Mouse (Mus musculus) erythroblast, embryonic 14.5 days (primary cell): ENCODE results near the gene Ifitm3. TPM values are rescaled to one million over a fixed set of nuclear protein-coding genes. Genes with fewer than 3 reads are reported as not detected.
"Not testable (repeated sequence)": the region's sequence is repeated elsewhere in the genome, so short reads cannot be mapped to it uniquely, and the experiment has no call there.

ENCODE experiments used
- H3K27me3 ChIP-seq: 2 replicates; pipeline ENCODE4 v1.6.1; 2012; ENCODE audit warnings: inconsistent platforms; ENCODE audit not compliant: control insufficient read depth
- H3K36me3 ChIP-seq: 2 replicates; pipeline ENCODE4 v1.6.1; 2012; ENCODE audit warnings: mild to moderate bottlenecking, inconsistent platforms; ENCODE audit not compliant: control insufficient read depth
- H3K4me1 ChIP-seq: 2 replicates; pipeline ENCODE4 v1.6.1; 2012; ENCODE audit warnings: inconsistent platforms; ENCODE audit not compliant: control insufficient read depth
- H3K4me3 ChIP-seq: replicated peaks from 2 replicates; pipeline ENCODE3; 2012; ENCODE audit warnings: moderate library complexity, mild to moderate bottlenecking, inconsistent platforms
- H3K9me3 ChIP-seq: 2 replicates; pipeline ENCODE4 v1.6.1; 2012; ENCODE audit warnings: low read length, inconsistent platforms, mixed read lengths; ENCODE audit not compliant: control insufficient read depth
- GATA1 ChIP-seq: IDR thresholded peaks from 2 replicates; pipeline ENCODE4 v1.6.1; 2012; ENCODE audit warnings: low read length, inconsistent platforms, mixed read lengths
- TAL1 ChIP-seq: IDR thresholded peaks from 3 replicates; pipeline ENCODE4 v1.6.1; 2012; ENCODE audit warnings: low read length, inconsistent platforms, mixed read lengths
- polyA plus RNA-seq: library from polyadenylated mRNA; stranded (reverse); fragments of >175 nt; gene quantifications from 2 replicates; pipeline ENCODE4 v1.2.3, GENCODE M21; 2012

The Ifitm3 gene
- polyA plus RNA-seq, 1 experiment, result 0.26 TPM

- peaks cover 3% of the 10 kb centered on the region for H3K4me1 ChIP-seq
- H3K4me3 ChIP-seq, result no peak overlapping the region
- peaks cover 7% of the 10 kb centered on the region; the same call in 1 of the 2 replicates for H3K27me3 ChIP-seq
- no peak for TF ChIP-seq GATA1
- no peak for TF ChIP-seq TAL1
- H3K9me3 ChIP-seq, result no peaks in the 10 kb centered on the region
- no peaks in the 10 kb centered on the region for H3K36me3 ChIP-seq
Observed at GRCm38 (mm10) chr7:140971479-140972171, 38.9 kb downstream of the Ifitm3 start.

- Histone ChIP-seq H3K36me3 (no peaks in the 10 kb centered on the region), H3K9me3 (no peaks in the 10 kb centered on the region), H3K4me1 (peaks cover 3% of the 10 kb centered on the region), H3K27me3 (peaks cover 7% of the 10 kb centered on the region; the same call in 1 of the 2 replicates), H3K4me3 (no peak overlapping the region)
- TF ChIP-seq TAL1, result no peak
- no peak for TF ChIP-seq GATA1
Observed at GRCm38 (mm10) chr7:140970931-140971330, 39.6 kb downstream of the Ifitm3 start.

GRCm38 (mm10) chr7:140968710-140969109 lies 41.9 kb downstream of the Ifitm3 start:
- not testable (repeated sequence) for H3K4me3 ChIP-seq, H3K36me3 ChIP-seq, H3K9me3 ChIP-seq

GRCm38 (mm10) chr7:140967862-140968591 lies 42.5 kb downstream of the Ifitm3 start:
- Histone ChIP-seq H3K9me3 (no peaks in the 10 kb centered on the region), H3K4me1 (peaks cover 3% of the 10 kb centered on the region), H3K4me3 (no peak overlapping the region), H3K36me3 (no peaks in the 10 kb centered on the region), H3K27me3 (peaks cover 7% of the 10 kb centered on the region; the same call in 1 of the 2 replicates)
- TF ChIP-seq GATA1, result no peak
- TF ChIP-seq TAL1, result no peak

More at GRCm38 (mm10) chr7:140968710-140969109, 41.9 kb downstream of the Ifitm3 start:
- not testable (repeated sequence) for H3K4me1 ChIP-seq, H3K27me3 ChIP-seq

GRCm38 (mm10) chr7:140966921-140967320 lies 43.6 kb downstream of the Ifitm3 start, which contains the start of gene Ifitm1:
Gene Ifitm1 (plus strand): TSS chr7:140967221.
- H3K27me3 ChIP-seq, result peaks cover 7% of the 10 kb centered on the region; the same call in 1 of the 2 replicates
- no peak for TF ChIP-seq GATA1
- H3K36me3 ChIP-seq, result no peaks in the 10 kb centered on the region
- H3K9me3 ChIP-seq, result no peaks in the 10 kb centered on the region
- peaks cover 3% of the 10 kb centered on the region for H3K4me1 ChIP-seq
- H3K4me3 ChIP-seq, result no peak within 1 kb of the TSS

GRCm38 (mm10) chr7:140962733-140963132 lies 47.8 kb downstream of the Ifitm3 start:
- Histone ChIP-seq H3K9me3 (no peaks in the 10 kb centered on the region), H3K4me1 (no peaks in the 10 kb centered on the region), H3K4me3 (no peak overlapping the region), H3K36me3 (no peaks in the 10 kb centered on the region), H3K27me3 (0 out of 2 replicates have a peak, but pooled peaks cover 1% of the 10 kb centered on the region)
- TF ChIP-seq GATA1 (no peak), TAL1 (no peak)

GRCm38 (mm10) chr7:140961416-140961815 lies 49.2 kb downstream of the Ifitm3 start:
- H3K9me3 ChIP-seq, result no peaks in the 10 kb centered on the region
- TF ChIP-seq TAL1 (no peak), GATA1 (no peak)
- H3K27me3 ChIP-seq, result no peaks in the 10 kb centered on the region
- no peaks in the 10 kb centered on the region; the same call in 1 of the 2 replicates for H3K4me1 ChIP-seq
- H3K4me3 ChIP-seq, result no peak overlapping the region
- H3K36me3 ChIP-seq, result no peaks in the 10 kb centered on the region

- TF ChIP-seq TAL1 (no peak), GATA1 (no peak)
- H3K9me3 ChIP-seq, result no peaks in the 10 kb centered on the region
- peaks cover 10% of the 10 kb centered on the region for H3K4me1 ChIP-seq
- H3K27me3 ChIP-seq, result no peaks in the 10 kb centered on the region
- no peaks in the 10 kb centered on the region for H3K36me3 ChIP-seq
- H3K4me3 ChIP-seq, result no peak overlapping the region
Observed at GRCm38 (mm10) chr7:140960026-140960425, 50.5 kb downstream of the Ifitm3 start.

Other genes with a start within 250 kb of the Ifitm3 start
- gene Cyp2e1, start 247.0 kb downstream of the Ifitm3 start, polyA plus RNA-seq, result not detected in 2 replicates
- 0.05 TPM in 1 of 2 replicates, not detected in the other for gene Syce1, start 222.9 kb downstream of the Ifitm3 start, polyA plus RNA-seq
- gene Zfp941, start 188.6 kb downstream of the Ifitm3 start, polyA plus RNA-seq, result not detected in 2 replicates
- 0.06 TPM in 1 of 2 replicates, not detected in the other for gene Urah, start 175.8 kb downstream of the Ifitm3 start, polyA plus RNA-seq
- gene Scgb1c1, start 165.2 kb downstream of the Ifitm3 start, polyA plus RNA-seq, result not detected in 2 replicates
- gene Odf3, start 163.0 kb downstream of the Ifitm3 start, polyA plus RNA-seq, result not detected in 2 replicates
- gene Gm45785, start 154.4 kb downstream of the Ifitm3 start, polyA plus RNA-seq, result not detected in 2 replicates
- 2.1 and 2.7 TPM in 2 replicates for gene Ric8a, start 153.8 kb downstream of the Ifitm3 start, polyA plus RNA-seq
- gene Bet1l, start 153.2 kb downstream of the Ifitm3 start, polyA plus RNA-seq, result 0.95 and 1.2 TPM in 2 replicates
- gene Psmd13, start 128.8 kb downstream of the Ifitm3 start, polyA plus RNA-seq, result 13.2 and 18.4 TPM in 2 replicates
- 1.8 and 1.9 TPM in 2 replicates for gene Sirt3, start 128.5 kb downstream of the Ifitm3 start, polyA plus RNA-seq
- not detected in 2 replicates for gene Cox8b, start 110.3 kb downstream of the Ifitm3 start, polyA plus RNA-seq
- gene Nlrp6, start 89.9 kb downstream of the Ifitm3 start, polyA plus RNA-seq, result not detected in 2 replicates
- 0.05 and 0.32 TPM in 2 replicates for gene Pgghg, start 69.4 kb downstream of the Ifitm3 start, polyA plus RNA-seq
- gene Ifitm5, start 60.5 kb downstream of the Ifitm3 start, polyA plus RNA-seq, result not detected in 2 replicates
- not detected in 2 replicates for gene Gm45717, start 54.8 kb downstream of the Ifitm3 start, polyA plus RNA-seq
- 3.3 and 3.7 TPM in 2 replicates for gene Ifitm2, start 54.8 kb downstream of the Ifitm3 start, polyA plus RNA-seq
- 0.05 and 0.47 TPM in 2 replicates for gene Ifitm1, start 43.5 kb downstream of the Ifitm3 start, polyA plus RNA-seq
- gene Ifitm6, start 7.2 kb upstream of the Ifitm3 start, polyA plus RNA-seq, result not detected in 2 replicates
- gene Gm17387, start 18.4 kb upstream of the Ifitm3 start, polyA plus RNA-seq, result not detected in 2 replicates
- 0.03 and 0.15 TPM in 2 replicates for gene B4galnt4, start 50.3 kb upstream of the Ifitm3 start, polyA plus RNA-seq
- gene Pkp3, start 67.4 kb upstream of the Ifitm3 start, polyA plus RNA-seq, result 0.03 and 0.05 TPM in 2 replicates
- gene Sigirr, start 89.8 kb upstream of the Ifitm3 start, polyA plus RNA-seq, result 0.16 and 0.19 TPM in 2 replicates
- gene Ano9, start 107.0 kb upstream of the Ifitm3 start, polyA plus RNA-seq, result not detected in 2 replicates
- gene Ptdss2, start 111.6 kb upstream of the Ifitm3 start, polyA plus RNA-seq, result 148 and 156 TPM in 2 replicates
- gene Rnh1, start 162.1 kb upstream of the Ifitm3 start, polyA plus RNA-seq, result 0.48 and 1.5 TPM in 2 replicates
- gene Hras, start 183.2 kb upstream of the Ifitm3 start, polyA plus RNA-seq, result 34.0 and 43.9 TPM in 2 replicates
- gene Lrrc56, start 183.4 kb upstream of the Ifitm3 start, polyA plus RNA-seq, result 19.2 and 22.6 TPM in 2 replicates
- gene Lmntd2, start 203.3 kb upstream of the Ifitm3 start, polyA plus RNA-seq, result 0.28 and 0.51 TPM in 2 replicates
- gene Rassf7, start 205.1 kb upstream of the Ifitm3 start, polyA plus RNA-seq, result 7.3 and 10.7 TPM in 2 replicates
- gene Phrf1, start 218.0 kb upstream of the Ifitm3 start, polyA plus RNA-seq, result 19.7 and 20.3 TPM in 2 replicates